ENCODE assay signal across 12 mouse cellular contexts in the genomic region with DNA sequence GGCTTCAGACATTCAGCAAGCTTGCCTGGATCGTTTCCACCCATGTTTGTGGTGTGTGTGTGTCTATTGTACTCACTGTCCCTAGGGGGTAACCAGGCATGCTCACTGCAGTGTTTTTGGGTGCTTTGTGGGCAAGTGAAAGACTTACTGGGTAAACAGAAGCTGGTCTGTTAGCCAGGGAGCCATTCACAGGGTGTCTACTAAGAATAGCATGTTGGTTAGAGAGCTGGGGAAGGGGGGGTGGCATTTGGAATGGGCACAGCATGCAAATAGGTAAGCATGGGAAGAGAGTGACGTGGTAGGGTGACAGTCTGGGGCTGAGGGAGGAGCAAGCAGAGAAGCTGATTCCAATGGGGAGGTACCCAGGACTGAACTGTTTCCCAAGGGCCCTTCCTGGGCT.
DNase-seq lines count a peak whose midpoint lies in the region; ATAC-seq and TF ChIP-seq lines count a peak whose summit lies in the region.
"Had no signal": no experiment of that assay in that cellular context is flagged by ENCODE, and none has a peak within 500 bp of the region (broad histone marks: within the 10 kb centered on the region; RNA-seq: fewer than 3 reads in every experiment).

No protein-coding gene starts in this region.

- no peak overlapping the region for H3K9ac ChIP-seq in heart, embryonic 12.5 days
- H3K9ac ChIP-seq in midbrain, embryonic 14.5 days (replicated peaks; ENCODE audit: low read length): no peak overlapping the region
- no peak overlapping the region for H3K9ac ChIP-seq in forebrain, embryonic 12.5 days
- no peak overlapping the region for H3K9ac ChIP-seq in forebrain, postnatal 0 days
- H3K9ac ChIP-seq: heart, embryonic 15.5 days; limb, embryonic 13.5 days; liver, embryonic 14.5 days; stomach, embryonic 15.5 days had no signal

- no peak overlapping the region for H3K4me2 ChIP-seq in heart, embryonic 12.5 days
- no peak overlapping the region for H3K4me2 ChIP-seq in midbrain, embryonic 14.5 days (ENCODE audit: low read length)
- no peak overlapping the region for H3K4me2 ChIP-seq in forebrain, embryonic 12.5 days
- no peak overlapping the region for H3K4me2 ChIP-seq in forebrain, postnatal 0 days (ENCODE audit: low read depth)
- H3K4me2 ChIP-seq: heart, embryonic 15.5 days; limb, embryonic 13.5 days; stomach, embryonic 15.5 days had no signal

- peak; percentile 92 for DNase-seq in heart, adult 11 months
- DNase-seq in midbrain, embryonic 14.5 days: peak; percentile 43
- no peak for DNase-seq in midbrain, embryonic 10.5 days (ENCODE audit: low spot score)
- DNase-seq in forebrain, postnatal 0 days: peak; percentile 33
- DNase-seq: kidney, adult 11 months had no signal

- WGBS in heart, embryonic 12.5 days: 58% methylated on average over 2 of the region's 2 CpGs
- 53% methylated on average over 2 of the region's 2 CpGs for WGBS in midbrain, embryonic 14.5 days
- 65% methylated on average over 2 of the region's 2 CpGs for WGBS in midbrain, embryonic 10.5 days
- 63% methylated on average over 2 of the region's 2 CpGs for WGBS in forebrain, embryonic 12.5 days
- WGBS in forebrain, postnatal 0 days: 17% methylated on average over 2 of the region's 2 CpGs

- no peaks in the 10 kb centered on the region for H3K9me3 ChIP-seq in heart, embryonic 12.5 days (replicated peaks)
- H3K9me3 ChIP-seq in midbrain, embryonic 14.5 days (ENCODE audit: control insufficient read depth, low read length): 0 out of 2 replicates have a peak, but pooled peaks cover 5% of the 10 kb centered on the region
- peaks cover 6% of the 10 kb centered on the region; the same call in 1 of the 2 replicates for H3K9me3 ChIP-seq in midbrain, embryonic 10.5 days (replicated peaks)
- H3K9me3 ChIP-seq in forebrain, embryonic 12.5 days: 0 out of 2 replicates have a peak, but pooled peaks cover 10% of the 10 kb centered on the region
- no peaks in the 10 kb centered on the region for H3K9me3 ChIP-seq in forebrain, postnatal 0 days (ENCODE audit: low read length)
- H3K9me3 ChIP-seq: heart, embryonic 15.5 days; limb, embryonic 13.5 days; stomach, embryonic 15.5 days had no signal

- no peaks in the 10 kb centered on the region for H3K27me3 ChIP-seq in heart, embryonic 12.5 days (replicated peaks)
- H3K27me3 ChIP-seq in midbrain, embryonic 14.5 days (ENCODE audit: control insufficient read depth, insufficient read depth, low read length): no peaks in the 10 kb centered on the region
- no peaks in the 10 kb centered on the region for H3K27me3 ChIP-seq in midbrain, embryonic 10.5 days (ENCODE audit: low read depth, poor library complexity, severe bottlenecking)
- no peaks in the 10 kb centered on the region for H3K27me3 ChIP-seq in forebrain, embryonic 12.5 days
- no peaks in the 10 kb centered on the region for H3K27me3 ChIP-seq in forebrain, postnatal 0 days (ENCODE audit: insufficient read depth, low read length)
- H3K27me3 ChIP-seq: heart, embryonic 15.5 days; limb, embryonic 13.5 days; stomach, embryonic 15.5 days had no signal

- ATAC-seq in heart, embryonic 12.5 days (ENCODE audit: insufficient number of reproducible peaks, low FRiP score): no peak
- ATAC-seq in midbrain, embryonic 14.5 days (ENCODE audit: low FRiP score, low TSS enrichment): no peak
- no peak for ATAC-seq in forebrain, embryonic 12.5 days (ENCODE audit: low FRiP score)
- peak; percentile 67 for ATAC-seq in forebrain, postnatal 0 days
- ATAC-seq in megakaryocyte-erythroid progenitor cell, adult 5-6 weeks (replicated peaks; ENCODE audit: low FRiP score, low TSS enrichment, poor library complexity, severe bottlenecking): no peak

- H3K36me3 ChIP-seq in heart, embryonic 12.5 days: no peaks in the 10 kb centered on the region
- H3K36me3 ChIP-seq in midbrain, embryonic 14.5 days (ENCODE audit: control insufficient read depth, insufficient read depth, low read length): no peaks in the 10 kb centered on the region
- H3K36me3 ChIP-seq in midbrain, embryonic 10.5 days: no peaks in the 10 kb centered on the region
- H3K36me3 ChIP-seq in forebrain, embryonic 12.5 days (replicated peaks): peaks cover 5% of the 10 kb centered on the region; the same call in 1 of the 2 replicates
- H3K36me3 ChIP-seq in forebrain, postnatal 0 days (ENCODE audit: insufficient read depth): no peaks in the 10 kb centered on the region
- H3K36me3 ChIP-seq: heart, embryonic 15.5 days; limb, embryonic 13.5 days; stomach, embryonic 15.5 days had no signal

- H3K4me1 ChIP-seq in heart, embryonic 12.5 days (replicated peaks): peaks cover 11% of the 10 kb centered on the region; the same call in 1 of the 2 replicates
- peaks cover 22% of the 10 kb centered on the region for H3K4me1 ChIP-seq in midbrain, embryonic 14.5 days (ENCODE audit: control insufficient read depth, insufficient read depth, low read length)
- H3K4me1 ChIP-seq in midbrain, embryonic 10.5 days: peaks cover 24% of the 10 kb centered on the region
- peaks cover 27% of the 10 kb centered on the region for H3K4me1 ChIP-seq in forebrain, embryonic 12.5 days
- H3K4me1 ChIP-seq in forebrain, postnatal 0 days (ENCODE audit: insufficient read depth): no peaks in the 10 kb centered on the region
- H3K4me1 ChIP-seq: stomach, embryonic 15.5 days had no signal

- no peak overlapping the region for H3K27ac ChIP-seq in heart, embryonic 12.5 days (ENCODE audit: poor library complexity, severe bottlenecking)
- H3K27ac ChIP-seq in midbrain, embryonic 14.5 days (replicated peaks; ENCODE audit: low read depth, low read length): peak overlapping the region; percentile 20; the same call in 1 of the 2 replicates
- no peak overlapping the region for H3K27ac ChIP-seq in midbrain, embryonic 10.5 days (replicated peaks)
- H3K27ac ChIP-seq in forebrain, embryonic 12.5 days: 0 out of 2 replicates have a peak overlapping the region, but pooled peaks have one; percentile 6
- H3K27ac ChIP-seq in forebrain, postnatal 0 days (ENCODE audit: low read depth, low read length): no peak overlapping the region
- H3K27ac ChIP-seq: heart, embryonic 15.5 days; limb, embryonic 13.5 days; liver, embryonic 14.5 days; stomach, embryonic 15.5 days had no signal

- TF ChIP-seq CTCF in forebrain, postnatal 0 days (IDR thresholded peaks at IDR 0.05; ENCODE audit: low read depth): no peak

- H3K4me3 ChIP-seq in heart, embryonic 12.5 days: no peak overlapping the region
- no peak overlapping the region for H3K4me3 ChIP-seq in midbrain, embryonic 14.5 days (replicated peaks; ENCODE audit: low read depth, low read length)
- no peak overlapping the region for H3K4me3 ChIP-seq in midbrain, embryonic 10.5 days
- no peak overlapping the region for H3K4me3 ChIP-seq in forebrain, embryonic 12.5 days (replicated peaks)
- H3K4me3 ChIP-seq in forebrain, postnatal 0 days (ENCODE audit: low read depth, low read length): no peak overlapping the region
- H3K4me3 ChIP-seq: heart, embryonic 15.5 days; limb, embryonic 13.5 days; stomach, embryonic 15.5 days had no signal

Comparison
In these comparisons a context has a peak if more than half of its experiments do, and no peak if none do; other contexts are left out.
1. H3K27ac ChIP-seq: peak in midbrain, embryonic 14.5 days (single experiment) and forebrain, embryonic 12.5 days (single experiment); none in heart, embryonic 12.5 days (single experiment), midbrain, embryonic 10.5 days (single experiment) and forebrain, postnatal 0 days (single experiment).